Mouse (Mus musculus): ENCODE measurements around the gene Shroom1. TPM values are rescaled to one million over a fixed set of nuclear protein-coding genes. Genes with fewer than 3 reads are reported as not detected.

Shroom1 gene
- 7.1 and 9.1 TPM in 2 replicates for polyA plus RNA-seq (2012; rRNA removed)
- polyA plus RNA-seq (2014; fragmentation: Nextera tagmentation; extraction: Ambion mirVana), result 3.9 and 6.2 TPM in 2 replicates

GRCm38 (mm10) chr11:53456474-53457371 is at the start of gene Shroom1, which contains the start of gene Gm10447:
Gene Shroom1, plus strand, starts transcription at chr11:53457205.
Gene Gm10447, minus strand, starts transcription at chr11:53457110.
- no peak within 1 kb of the TSS; the same call in 1 of the 2 replicates for H3K27ac ChIP-seq (replicated peaks; ENCODE audit: low read depth, low read length)
- H3K27me3 ChIP-seq (ENCODE audit: control insufficient read depth, insufficient read depth, low read length), result no peaks in the 10 kb centered on the region
- DNase-seq (ENCODE audit: low spot score) (peak; percentile 61), ATAC-seq (ENCODE audit: low FRiP score, low read depth) (peak; percentile 92)
- WGBS, result 2% methylated on average over 32 of the region's 42 CpGs
- H3K4me1 ChIP-seq (ENCODE audit: control insufficient read depth, insufficient read depth, low read length), result peaks cover 7% of the 10 kb centered on the region; the same call in 1 of the 2 replicates
- TF ChIP-seq POLR2A (IDR thresholded peaks at IDR 0.05; ENCODE audit: borderline replicate concordance, extremely low read depth, insufficient read depth, insufficient read length), result peak; percentile 56; the same call in 1 of the 2 replicates
- peak within 1 kb of the TSS; percentile 68 for H3K9ac ChIP-seq (ENCODE audit: low read depth, low read length, severe bottlenecking)
- H3K9me3 ChIP-seq (ENCODE audit: control insufficient read depth, low read length), result no peaks in the 10 kb centered on the region
- H3K4me3 ChIP-seq (replicated peaks; ENCODE audit: low read length), result peak within 1 kb of the TSS; percentile 51
- no peaks in the 10 kb centered on the region for H3K36me3 ChIP-seq (ENCODE audit: control insufficient read depth, insufficient read depth, low read length)
- peak within 1 kb of the TSS; percentile 87 for H3K4me2 ChIP-seq (replicated peaks; ENCODE audit: low read depth, low read length, severe bottlenecking)

DNA sequence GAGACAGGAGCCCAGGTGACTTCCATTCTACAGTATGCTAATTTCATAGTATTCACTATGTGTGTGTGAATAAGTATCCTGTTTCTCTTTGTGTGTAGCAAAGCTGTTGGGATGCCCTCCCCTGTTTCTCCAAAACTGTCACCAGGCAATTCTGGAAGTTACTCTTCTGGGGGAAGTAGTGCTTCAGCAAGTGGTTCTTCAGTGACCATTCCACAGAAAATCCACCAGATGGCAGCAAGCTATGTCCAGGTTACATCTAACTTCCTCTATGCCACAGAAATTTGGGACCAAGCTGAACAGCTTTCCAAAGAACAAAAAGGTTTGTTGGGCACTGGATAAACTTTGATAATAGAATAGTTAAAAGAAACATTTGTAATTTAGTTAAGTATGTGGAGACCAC is 45.3 kb upstream of the Shroom1 start:
- Histone ChIP-seq H3K36me3 (ENCODE audit: control insufficient read depth, insufficient read depth, low read length) (peaks cover 88% of the 10 kb centered on the region), H3K27ac (replicated peaks; ENCODE audit: low read depth, low read length) (no peak overlapping the region), H3K4me2 (replicated peaks; ENCODE audit: low read depth, low read length, severe bottlenecking) (no peak overlapping the region), H3K27me3 (ENCODE audit: control insufficient read depth, insufficient read depth, low read length) (no peaks in the 10 kb centered on the region), H3K4me1 (ENCODE audit: control insufficient read depth, insufficient read depth, low read length) (no peaks in the 10 kb centered on the region), H3K9me3 (ENCODE audit: control insufficient read depth, low read length) (no peaks in the 10 kb centered on the region), H3K9ac (ENCODE audit: low read depth, low read length, severe bottlenecking) (no peak overlapping the region), H3K4me3 (replicated peaks; ENCODE audit: low read length) (no peak overlapping the region)
- TF ChIP-seq POLR2A (IDR thresholded peaks at IDR 0.05; ENCODE audit: borderline replicate concordance, extremely low read depth, insufficient read depth, insufficient read length), result no peak
- DNase-seq (ENCODE audit: low spot score) (peak; percentile 23), ATAC-seq (ENCODE audit: low FRiP score, low read depth) (no peak)

DNA sequence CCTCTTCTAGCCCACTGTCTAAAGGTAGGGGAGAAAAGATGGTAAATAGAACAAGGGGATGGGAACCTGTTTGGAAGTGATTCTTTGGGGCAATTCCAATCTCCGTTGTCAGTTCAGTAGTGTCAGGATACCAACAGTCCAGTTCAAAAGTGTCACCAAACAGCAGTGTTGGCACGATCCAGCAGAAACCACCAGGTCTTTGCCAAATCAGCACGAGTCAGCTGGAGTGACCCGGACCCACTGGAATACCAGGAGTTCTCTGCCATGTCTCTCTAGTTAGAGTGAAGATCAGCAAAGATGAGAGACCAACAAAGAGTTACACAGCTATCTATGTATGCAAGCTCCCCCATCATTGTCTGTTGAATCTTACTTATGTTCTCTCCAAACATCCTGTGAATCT is 43.1 kb upstream of the Shroom1 start:
- Histone ChIP-seq H3K9me3 (ENCODE audit: control insufficient read depth, low read length) (no peaks in the 10 kb centered on the region), H3K27me3 (ENCODE audit: control insufficient read depth, insufficient read depth, low read length) (no peaks in the 10 kb centered on the region), H3K27ac (replicated peaks; ENCODE audit: low read depth, low read length) (no peak overlapping the region), H3K36me3 (ENCODE audit: control insufficient read depth, insufficient read depth, low read length) (peaks cover 93% of the 10 kb centered on the region), H3K9ac (ENCODE audit: low read depth, low read length, severe bottlenecking) (no peak overlapping the region), H3K4me1 (ENCODE audit: control insufficient read depth, insufficient read depth, low read length) (no peaks in the 10 kb centered on the region), H3K4me3 (replicated peaks; ENCODE audit: low read length) (no peak overlapping the region), H3K4me2 (replicated peaks; ENCODE audit: low read depth, low read length, severe bottlenecking) (no peak overlapping the region)
- ATAC-seq (ENCODE audit: low FRiP score, low read depth) (no peak), DNase-seq (ENCODE audit: low spot score) (no peak)
- TF ChIP-seq POLR2A (IDR thresholded peaks at IDR 0.05; ENCODE audit: borderline replicate concordance, extremely low read depth, insufficient read depth, insufficient read length), result no peak
- WGBS, result 94% methylated on average over 4 of the region's 4 CpGs

- ATAC-seq (ENCODE audit: low FRiP score, low read depth), result no peak
- H3K27ac ChIP-seq (replicated peaks; ENCODE audit: low read depth, low read length), result no peak overlapping the region
- no peaks in the 10 kb centered on the region for H3K27me3 ChIP-seq (ENCODE audit: control insufficient read depth, insufficient read depth, low read length)
- DNase-seq (ENCODE audit: low spot score), result no peak
- peaks cover 73% of the 10 kb centered on the region for H3K36me3 ChIP-seq (ENCODE audit: control insufficient read depth, insufficient read depth, low read length)
- H3K4me3 ChIP-seq (replicated peaks; ENCODE audit: low read length), result no peak overlapping the region
- no peaks in the 10 kb centered on the region for H3K4me1 ChIP-seq (ENCODE audit: control insufficient read depth, insufficient read depth, low read length)
- no peaks in the 10 kb centered on the region for H3K9me3 ChIP-seq (ENCODE audit: control insufficient read depth, low read length)
- H3K4me2 ChIP-seq (replicated peaks; ENCODE audit: low read depth, low read length, severe bottlenecking), result no peak overlapping the region
- no peak for TF ChIP-seq POLR2A (IDR thresholded peaks at IDR 0.05; ENCODE audit: borderline replicate concordance, extremely low read depth, insufficient read depth, insufficient read length)
- H3K9ac ChIP-seq (ENCODE audit: low read depth, low read length, severe bottlenecking), result no peak overlapping the region
These were observed 39.0 kb upstream of the Shroom1 start for GRCm38 (mm10) chr11:53418048-53418447.

- ATAC-seq (ENCODE audit: low FRiP score, low read depth), result no peak
These were observed 34.0 kb upstream of the Shroom1 start, which contains the start of gene Leap2 for GRCm38 (mm10) chr11:53423036-53423435. Gene Leap2, minus strand, starts transcription at chr11:53423170.

More at GRCm38 (mm10) chr11:53423036-53423435, 34.0 kb upstream of the Shroom1 start, which contains the start of gene Leap2:
- Histone ChIP-seq H3K4me3 (replicated peaks; ENCODE audit: low read length) (no peak within 1 kb of the TSS), H3K4me2 (replicated peaks; ENCODE audit: low read depth, low read length, severe bottlenecking) (no peak within 1 kb of the TSS), H3K9ac (ENCODE audit: low read depth, low read length, severe bottlenecking) (no peak within 1 kb of the TSS), H3K36me3 (ENCODE audit: control insufficient read depth, insufficient read depth, low read length) (peaks cover 34% of the 10 kb centered on the region), H3K4me1 (ENCODE audit: control insufficient read depth, insufficient read depth, low read length) (no peaks in the 10 kb centered on the region), H3K9me3 (ENCODE audit: control insufficient read depth, low read length) (no peaks in the 10 kb centered on the region), H3K27ac (replicated peaks; ENCODE audit: low read depth, low read length) (no peak within 1 kb of the TSS), H3K27me3 (ENCODE audit: control insufficient read depth, insufficient read depth, low read length) (no peaks in the 10 kb centered on the region)
- WGBS, result 92% methylated on average over 4 of the region's 4 CpGs
- no peak for DNase-seq (ENCODE audit: low spot score)
- TF ChIP-seq POLR2A (IDR thresholded peaks at IDR 0.05; ENCODE audit: borderline replicate concordance, extremely low read depth, insufficient read depth, insufficient read length), result no peak

Data from limb, embryonic 14.5 days (tissue).